22 mouse cellular contexts compared by ENCODE assay signal in the genomic region with DNA sequence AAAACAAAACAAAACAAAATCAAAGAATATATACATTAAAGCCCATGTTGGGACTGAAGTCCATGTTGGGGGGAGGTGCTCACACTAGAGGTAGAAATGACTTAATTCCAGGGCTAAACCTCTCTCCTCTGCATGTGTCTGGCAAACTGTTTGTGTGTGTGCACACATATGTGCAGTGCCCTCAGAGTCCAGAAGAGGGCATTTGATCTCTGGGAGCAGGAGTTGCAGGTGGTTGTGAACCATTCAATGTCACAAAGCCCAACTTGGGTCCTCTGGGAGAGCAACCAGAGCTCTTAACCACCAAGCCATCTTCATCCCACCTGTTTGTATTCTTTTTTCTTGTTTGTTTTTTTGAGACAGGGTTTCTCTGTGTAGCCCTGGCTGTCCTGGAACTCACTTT. TPM values are rescaled to one million over a fixed set of nuclear protein-coding genes. Genes with fewer than 3 reads are reported as not detected.
DNase-seq lines count a peak whose midpoint lies in the region; ATAC-seq and TF ChIP-seq lines count a peak whose summit lies in the region.
"Had no signal": no experiment of that assay in that cellular context is flagged by ENCODE, and none has a peak within 500 bp of the region (broad histone marks: within the 10 kb centered on the region; RNA-seq: fewer than 3 reads in every experiment).

No protein-coding gene starts in this region.

- no peak for ATAC-seq in midbrain, postnatal 0 days (ENCODE audit: low FRiP score)
- ATAC-seq in midbrain, embryonic 16.5 days: no peak
- ATAC-seq: forebrain, embryonic 14.5 days had no signal

- peak; percentile 37 for TF ChIP-seq CTCF in midbrain, postnatal 0 days (IDR thresholded peaks at IDR 0.05)

- no peaks in the 10 kb centered on the region for H3K9me3 ChIP-seq in midbrain, postnatal 0 days (ENCODE audit: low read length)
- H3K9me3 ChIP-seq in midbrain, embryonic 16.5 days (replicated peaks; ENCODE audit: control insufficient read depth, low read length, poor library complexity, severe bottlenecking): peaks cover 4% of the 10 kb centered on the region; the same call in 1 of the 2 replicates
- H3K9me3 ChIP-seq: hindbrain, embryonic 15.5 days; limb, embryonic 10.5 days; liver, embryonic 15.5 days; midbrain, embryonic 12.5 days had no signal

- H3K36me3 ChIP-seq in midbrain, postnatal 0 days (ENCODE audit: insufficient read depth, low read length): no peaks in the 10 kb centered on the region
- 0 out of 2 replicates have a peak, but pooled peaks cover 3% of the 10 kb centered on the region for H3K36me3 ChIP-seq in midbrain, embryonic 16.5 days (ENCODE audit: control insufficient read depth, insufficient read depth, low read length)
- H3K36me3 ChIP-seq: hindbrain, embryonic 15.5 days; liver, embryonic 15.5 days had no signal

- DNase-seq in kidney, adult 18-20 months: peak; percentile 7
- no peak for DNase-seq in kidney, adult 8-10 months
- DNase-seq in midbrain, postnatal 0 days (ENCODE audit: low spot score): no peak
- peak; percentile 84 for DNase-seq in R1 (ENCODE audit: low read depth, low spot score)
- DNase-seq in cerebellum, postnatal 10 days: no peak
- DNase-seq in frontal cortex, postnatal 10 days (ENCODE audit: low spot score in 2 of 2): no peak
- DNase-seq: adrenal gland, postnatal 14 days; cerebellum, adult 9-11 months; heart, postnatal 10 days; kidney, postnatal 10 days; layer of hippocampus, postnatal 36 days; right cerebral cortex, adult 18-20 months had no signal

- no peaks in the 10 kb centered on the region for H3K27me3 ChIP-seq in midbrain, postnatal 0 days (ENCODE audit: insufficient read depth, low read length)
- no peaks in the 10 kb centered on the region for H3K27me3 ChIP-seq in midbrain, embryonic 16.5 days (ENCODE audit: control insufficient read depth, insufficient read depth, low read depth, low read length)
- H3K27me3 ChIP-seq: hindbrain, embryonic 15.5 days; liver, embryonic 15.5 days; midbrain, embryonic 12.5 days had no signal

- H3K4me1 ChIP-seq in midbrain, postnatal 0 days (ENCODE audit: insufficient read depth, low read length): no peaks in the 10 kb centered on the region
- no peaks in the 10 kb centered on the region for H3K4me1 ChIP-seq in midbrain, embryonic 16.5 days (ENCODE audit: control insufficient read depth, insufficient read depth, low read length)
- H3K4me1 ChIP-seq: hindbrain, embryonic 15.5 days; limb, embryonic 10.5 days; midbrain, embryonic 12.5 days had no signal

- H3K4me2 ChIP-seq in midbrain, postnatal 0 days (ENCODE audit: low read depth, low read length, poor library complexity, severe bottlenecking): no peak overlapping the region
- H3K4me2 ChIP-seq in midbrain, embryonic 16.5 days (ENCODE audit: low read length): no peak overlapping the region
- H3K4me2 ChIP-seq: hindbrain, embryonic 15.5 days; liver, embryonic 15.5 days; midbrain, embryonic 12.5 days had no signal

- no peak overlapping the region for H3K27ac ChIP-seq in midbrain, postnatal 0 days (ENCODE audit: low read depth, low read length)
- no peak overlapping the region for H3K27ac ChIP-seq in midbrain, embryonic 16.5 days (ENCODE audit: low read length)
- H3K27ac ChIP-seq: hindbrain, embryonic 15.5 days; limb, embryonic 10.5 days; liver, embryonic 15.5 days; macrophage; midbrain, embryonic 12.5 days had no signal

- no peak overlapping the region for H3K4me3 ChIP-seq in midbrain, postnatal 0 days (ENCODE audit: low read depth, low read length)
- no peak overlapping the region for H3K4me3 ChIP-seq in midbrain, embryonic 16.5 days (ENCODE audit: low read depth, low read length)
- H3K4me3 ChIP-seq: hindbrain, embryonic 15.5 days; limb, embryonic 10.5 days; liver, embryonic 15.5 days; midbrain, embryonic 12.5 days had no signal

- H3K9ac ChIP-seq in midbrain, postnatal 0 days (replicated peaks; ENCODE audit: low read length, poor library complexity, severe bottlenecking): no peak overlapping the region
- no peak overlapping the region for H3K9ac ChIP-seq in midbrain, embryonic 16.5 days (ENCODE audit: low read depth, low read length)
- H3K9ac ChIP-seq: hindbrain, embryonic 15.5 days; liver, embryonic 15.5 days; midbrain, embryonic 12.5 days had no signal

RNA-seq across cellular contexts. Expression of a gene that starts 11.1 kb away (rescaled TPM):
- total RNA-seq in midbrain, postnatal 0 days (2014; rRNA removed): not detected in 2 replicates
- polyA plus RNA-seq in midbrain, postnatal 0 days (2015; fragmentation: Nextera tagmentation; extraction: Ambion mirVana): not detected in 2 replicates
- not detected in 2 replicates for polyA plus RNA-seq in midbrain, embryonic 16.5 days (2015; fragmentation: Nextera tagmentation; extraction: Ambion mirVana)
- total RNA-seq: adrenal gland, postnatal 14 days; gastrocnemius, adult 18-20 months; heart, adult 8-10 months; heart, postnatal 10 days; layer of hippocampus, postnatal 36 days had no signal
- polyA plus RNA-seq: forebrain, embryonic 14.5 days; liver, embryonic 15.5 days; macrophage; urinary bladder, adult 2 months had no signal

RNA-seq across cellular contexts. Expression of a gene that starts 17.1 kb away (rescaled TPM):
- total RNA-seq in midbrain, postnatal 0 days (2014; rRNA removed): 37.4 and 44.8 TPM in 2 replicates
- polyA plus RNA-seq in midbrain, postnatal 0 days (2015; fragmentation: Nextera tagmentation; extraction: Ambion mirVana): 32.1 and 37.5 TPM in 2 replicates
- polyA plus RNA-seq in midbrain, embryonic 16.5 days (2015; fragmentation: Nextera tagmentation; extraction: Ambion mirVana): 38.3 and 40.5 TPM in 2 replicates

RNA-seq across cellular contexts. Expression of a gene that starts 18.1 kb away (rescaled TPM):
- 36.7 and 50.7 TPM in 2 replicates for total RNA-seq in midbrain, postnatal 0 days (2014; rRNA removed)
- 25.7 and 32.0 TPM in 2 replicates for polyA plus RNA-seq in midbrain, postnatal 0 days (2015; fragmentation: Nextera tagmentation; extraction: Ambion mirVana)
- polyA plus RNA-seq in midbrain, embryonic 16.5 days (2015; fragmentation: Nextera tagmentation; extraction: Ambion mirVana): 30.8 and 32.8 TPM in 2 replicates

RNA-seq across cellular contexts. Expression of a gene that starts 18.7 kb away (rescaled TPM):
- total RNA-seq in midbrain, postnatal 0 days (2014; rRNA removed): 0.60 and 1.7 TPM in 2 replicates
- 0.21 and 0.65 TPM in 2 replicates for polyA plus RNA-seq in midbrain, postnatal 0 days (2015; fragmentation: Nextera tagmentation; extraction: Ambion mirVana)
- 0.23 and 0.32 TPM in 2 replicates for polyA plus RNA-seq in midbrain, embryonic 16.5 days (2015; fragmentation: Nextera tagmentation; extraction: Ambion mirVana)
- total RNA-seq: adrenal gland, postnatal 14 days; gastrocnemius, adult 18-20 months; heart, adult 8-10 months; heart, postnatal 10 days had no signal
- polyA plus RNA-seq: forebrain, embryonic 14.5 days; macrophage; midbrain, embryonic 12.5 days; urinary bladder, adult 2 months had no signal

RNA-seq across cellular contexts. Expression of a gene that starts 32.3 kb away (rescaled TPM):
- total RNA-seq in midbrain, postnatal 0 days (2014; rRNA removed): 111 and 128 TPM in 2 replicates
- polyA plus RNA-seq in midbrain, postnatal 0 days (2015; fragmentation: Nextera tagmentation; extraction: Ambion mirVana): 48.5 and 50.2 TPM in 2 replicates
- polyA plus RNA-seq in midbrain, embryonic 16.5 days (2015; fragmentation: Nextera tagmentation; extraction: Ambion mirVana): 42.6 and 43.2 TPM in 2 replicates

Comparison
In these comparisons a context has a peak if more than half of its experiments do, and no peak if none do; other contexts are left out.
1. DNase-seq: peak in kidney, adult 18-20 months (single experiment) and R1 (single experiment); none in kidney, adult 8-10 months (0 of 2), midbrain, postnatal 0 days (single experiment), cerebellum, postnatal 10 days (0 of 2) and frontal cortex, postnatal 10 days (0 of 2).